Mouse (Mus musculus): ENCODE measurements around the gene Manbal. TPM values are rescaled to one million over a fixed set of nuclear protein-coding genes. Genes with fewer than 3 reads are reported as not detected.

Gene Manbal
- polyA plus RNA-seq, 1 experiment from 2014 or later: 83.9 TPM

GRCm38 (mm10) chr2:157428351-157429139, 61.2 kb downstream of the Manbal start:
- no peaks in the 10 kb centered on the region for H3K9me3 ChIP-seq

DNA sequence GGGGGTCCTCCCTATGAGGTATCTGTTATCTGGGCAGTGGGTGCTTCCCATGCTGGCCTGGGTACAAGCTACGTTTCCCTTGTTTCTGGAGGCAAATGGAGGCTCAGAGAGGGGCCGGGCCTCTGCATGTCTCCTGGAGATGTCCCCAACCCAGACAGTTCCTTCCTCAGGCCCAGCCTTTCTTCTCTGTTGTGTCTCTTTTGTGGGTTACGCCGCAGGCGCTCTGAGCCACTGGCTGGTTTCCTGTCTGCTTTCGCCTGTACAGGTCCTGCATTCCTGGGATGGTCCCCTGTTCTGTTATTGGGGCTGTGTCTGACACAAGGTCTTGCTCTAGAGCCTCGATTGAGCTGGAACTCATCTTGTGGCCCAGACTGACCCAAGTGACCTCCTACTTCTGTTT, 62.3 kb downstream of the Manbal start:
- H3K4me1 ChIP-seq: peaks cover 85% of the 10 kb centered on the region
- H3K4me3 ChIP-seq: no peak overlapping the region
- H3K4me2 ChIP-seq: no peak overlapping the region
- no peaks in the 10 kb centered on the region for H3K36me3 ChIP-seq
- ATAC-seq (ENCODE audit: borderline replicate concordance, extremely low read depth, low FRiP score, low TSS enrichment): no peak
- H3K9ac ChIP-seq: no peak overlapping the region
- 77% methylated on average over 7 of the region's 7 CpGs for WGBS
- H3K27ac ChIP-seq: no peak overlapping the region
- no peaks in the 10 kb centered on the region for H3K9me3 ChIP-seq
- H3K27me3 ChIP-seq: no peaks in the 10 kb centered on the region

More at GRCm38 (mm10) chr2:157428351-157429139, 61.2 kb downstream of the Manbal start:
- 77% methylated on average over 13 of the region's 13 CpGs for WGBS
- ATAC-seq (ENCODE audit: borderline replicate concordance, extremely low read depth, low FRiP score, low TSS enrichment): no peak
- H3K27ac ChIP-seq: no peak overlapping the region
- no peaks in the 10 kb centered on the region for H3K36me3 ChIP-seq
- no peak overlapping the region for H3K4me3 ChIP-seq
- no peak overlapping the region for H3K9ac ChIP-seq
- no peaks in the 10 kb centered on the region for H3K27me3 ChIP-seq
- no peak overlapping the region for H3K4me2 ChIP-seq
- H3K4me1 ChIP-seq: peaks cover 76% of the 10 kb centered on the region

- H3K27ac ChIP-seq: no peak overlapping the region
- no peak for ATAC-seq (ENCODE audit: borderline replicate concordance, extremely low read depth, low FRiP score, low TSS enrichment)
- no peaks in the 10 kb centered on the region for H3K27me3 ChIP-seq
- H3K4me3 ChIP-seq: no peak overlapping the region
- H3K36me3 ChIP-seq: no peaks in the 10 kb centered on the region
- H3K9ac ChIP-seq: no peak overlapping the region
- H3K4me1 ChIP-seq: peaks cover 86% of the 10 kb centered on the region
- no peak overlapping the region for H3K4me2 ChIP-seq
- 70% methylated on average over 4 of the region's 4 CpGs for WGBS
- no peaks in the 10 kb centered on the region for H3K9me3 ChIP-seq
Observed at GRCm38 (mm10) chr2:157430667-157431429, 63.5 kb downstream of the Manbal start.

DNA sequence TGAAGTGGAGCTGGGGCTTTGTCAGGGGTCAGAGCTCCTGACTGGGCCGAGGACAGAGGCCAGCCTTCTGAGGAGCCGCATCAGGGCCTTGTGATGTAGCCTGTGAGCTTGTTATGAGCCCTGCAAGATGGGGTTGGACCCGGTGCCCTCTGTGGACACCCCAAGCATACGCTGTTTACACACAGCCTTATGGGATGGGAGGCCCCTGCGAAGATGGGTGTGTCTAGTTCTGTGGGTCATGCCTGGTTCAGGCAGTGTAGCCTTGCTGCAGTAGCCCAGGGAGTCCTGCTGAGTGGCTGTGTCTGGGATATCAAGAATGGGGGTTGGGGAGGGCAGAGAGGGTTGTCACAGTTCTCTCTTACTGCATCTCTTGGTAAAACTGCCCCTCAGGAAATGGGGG, 64.5 kb downstream of the Manbal start:
- 70% methylated on average over 5 of the region's 5 CpGs for WGBS
- Histone ChIP-seq H3K36me3 (no peaks in the 10 kb centered on the region), H3K27me3 (no peaks in the 10 kb centered on the region), H3K9me3 (no peaks in the 10 kb centered on the region), H3K4me3 (no peak overlapping the region), H3K4me2 (no peak overlapping the region), H3K27ac (peak overlapping the region; percentile 96), H3K4me1 (peaks cover 85% of the 10 kb centered on the region), H3K9ac (0 out of 2 replicates have a peak overlapping the region, but pooled peaks have one; percentile 11)
- no peak for ATAC-seq (ENCODE audit: borderline replicate concordance, extremely low read depth, low FRiP score, low TSS enrichment)

- Histone ChIP-seq H3K4me1 (peaks cover 85% of the 10 kb centered on the region), H3K9me3 (no peaks in the 10 kb centered on the region), H3K36me3 (no peaks in the 10 kb centered on the region), H3K27me3 (no peaks in the 10 kb centered on the region), H3K9ac (0 out of 2 replicates have a peak overlapping the region, but pooled peaks have one; percentile 11), H3K4me2 (no peak overlapping the region), H3K27ac (peak overlapping the region; percentile 96), H3K4me3 (no peak overlapping the region)
- ATAC-seq (ENCODE audit: borderline replicate concordance, extremely low read depth, low FRiP score, low TSS enrichment): peak; percentile 13; the same call in 1 of the 2 replicates
- WGBS: 55% methylated on average over 9 of the region's 9 CpGs
Observed at GRCm38 (mm10) chr2:157432476-157432875, 65.1 kb downstream of the Manbal start.

GRCm38 (mm10) chr2:157434041-157434440, 66.6 kb downstream of the Manbal start:
- H3K4me1 ChIP-seq: peaks cover 74% of the 10 kb centered on the region
- H3K4me2 ChIP-seq: peak overlapping the region; percentile 7; the same call in 1 of the 2 replicates
- no peak overlapping the region; the same call in 1 of the 2 replicates for H3K9ac ChIP-seq
- 20% methylated on average over 9 of the region's 9 CpGs for WGBS
- no peaks in the 10 kb centered on the region for H3K9me3 ChIP-seq
- H3K36me3 ChIP-seq: no peaks in the 10 kb centered on the region
- no peaks in the 10 kb centered on the region for H3K27me3 ChIP-seq
- ATAC-seq (ENCODE audit: borderline replicate concordance, extremely low read depth, low FRiP score, low TSS enrichment): no peak
- H3K4me3 ChIP-seq: no peak overlapping the region
- peak overlapping the region; percentile 96 for H3K27ac ChIP-seq

DNA sequence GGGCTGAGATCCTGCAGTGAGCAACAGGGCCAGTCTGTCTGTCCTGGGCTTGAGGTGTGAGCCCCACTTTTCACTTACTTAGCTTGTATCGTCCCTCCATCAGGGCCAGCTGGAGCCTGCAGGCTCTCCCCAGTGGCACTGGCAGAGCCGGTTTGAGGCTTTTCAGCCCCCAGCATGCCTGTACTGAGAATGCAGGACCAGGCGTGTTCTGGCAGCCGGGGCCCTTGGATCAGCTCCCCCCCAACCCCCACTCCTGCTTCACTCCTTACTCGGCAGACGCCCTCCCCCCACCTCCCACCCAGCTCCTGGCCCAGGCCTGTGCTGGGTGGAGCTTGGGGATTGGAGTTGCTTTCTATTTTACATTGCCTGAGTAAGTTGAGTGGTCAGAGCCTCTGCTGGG, 67.1 kb downstream of the Manbal start:
- WGBS: 20% methylated on average over 6 of the region's 6 CpGs
- Histone ChIP-seq H3K4me1 (peaks cover 72% of the 10 kb centered on the region), H3K27ac (peak overlapping the region; percentile 96), H3K36me3 (0 out of 2 replicates have a peak, but pooled peaks cover 2% of the 10 kb centered on the region), H3K9me3 (no peaks in the 10 kb centered on the region), H3K4me3 (no peak overlapping the region), H3K4me2 (peak overlapping the region; percentile 7; the same call in 1 of the 2 replicates), H3K27me3 (no peaks in the 10 kb centered on the region), H3K9ac (peak overlapping the region; percentile 8; the same call in 1 of the 2 replicates)
- ATAC-seq (ENCODE audit: borderline replicate concordance, extremely low read depth, low FRiP score, low TSS enrichment): peak; percentile 72

DNA sequence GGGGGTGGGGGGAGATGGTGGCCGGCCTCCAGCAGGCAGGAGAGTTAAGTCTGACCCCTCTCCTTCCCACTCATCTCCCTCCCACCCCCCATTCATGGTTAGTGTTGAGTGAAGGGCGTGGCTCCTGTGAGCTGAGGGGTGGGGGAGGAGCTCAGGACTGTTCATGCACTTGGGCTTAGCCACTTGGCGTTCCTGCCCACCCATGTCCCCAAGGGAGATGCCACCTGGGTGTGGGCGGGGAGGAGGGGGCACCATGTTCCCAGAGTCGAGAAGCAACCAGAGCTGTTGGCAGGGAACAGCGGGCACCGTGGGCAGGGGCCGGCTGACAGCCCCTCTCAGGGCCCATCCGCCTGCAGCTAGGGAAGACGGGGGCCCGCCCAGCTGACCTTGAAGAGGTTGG, 69.1 kb downstream of the Manbal start:
- Histone ChIP-seq H3K36me3 (peaks cover 21% of the 10 kb centered on the region), H3K4me3 (no peak overlapping the region), H3K9ac (no peak overlapping the region), H3K27ac (peak overlapping the region; percentile 96; the same call in 1 of the 2 replicates), H3K27me3 (no peaks in the 10 kb centered on the region), H3K4me1 (peaks cover 52% of the 10 kb centered on the region), H3K9me3 (peaks cover 6% of the 10 kb centered on the region; the same call in 1 of the 2 replicates), H3K4me2 (no peak overlapping the region)
- WGBS: 70% methylated on average over 11 of the region's 11 CpGs
- ATAC-seq (ENCODE audit: borderline replicate concordance, extremely low read depth, low FRiP score, low TSS enrichment): no peak

GRCm38 (mm10) chr2:157437123-157437522, 69.7 kb downstream of the Manbal start:
- ATAC-seq (ENCODE audit: borderline replicate concordance, extremely low read depth, low FRiP score, low TSS enrichment): no peak
- Histone ChIP-seq H3K4me2 (no peak overlapping the region), H3K9ac (no peak overlapping the region), H3K27me3 (no peaks in the 10 kb centered on the region), H3K36me3 (peaks cover 27% of the 10 kb centered on the region), H3K4me3 (no peak overlapping the region), H3K27ac (no peak overlapping the region), H3K4me1 (peaks cover 46% of the 10 kb centered on the region), H3K9me3 (peaks cover 6% of the 10 kb centered on the region; the same call in 1 of the 2 replicates)
- WGBS: 96% methylated on average over 3 of the region's 3 CpGs

GRCm38 (mm10) chr2:157441363-157441762, 74.0 kb downstream of the Manbal start:
- no peaks in the 10 kb centered on the region for H3K27me3 ChIP-seq
- H3K9ac ChIP-seq: no peak overlapping the region
- peaks cover 6% of the 10 kb centered on the region; the same call in 1 of the 2 replicates for H3K9me3 ChIP-seq
- peaks cover 4% of the 10 kb centered on the region; the same call in 1 of the 2 replicates for H3K4me1 ChIP-seq
- H3K27ac ChIP-seq: no peak overlapping the region
- no peak for ATAC-seq (ENCODE audit: borderline replicate concordance, extremely low read depth, low FRiP score, low TSS enrichment)
- H3K4me2 ChIP-seq: no peak overlapping the region
- peaks cover 40% of the 10 kb centered on the region for H3K36me3 ChIP-seq
- no peak overlapping the region for H3K4me3 ChIP-seq
- WGBS: 79% methylated on average over 1 of the region's 1 CpGs
